In genomic region chr2:141954795-141955194, GRCm38 (mm10) we compare ENCODE assay signal across 14 mouse cellular contexts.
DNase-seq lines count a peak whose midpoint lies in the region; ATAC-seq and TF ChIP-seq lines count a peak whose summit lies in the region.
"Had no signal": no experiment of that assay in that cellular context is flagged by ENCODE, and none has a peak within 500 bp of the region (broad histone marks: within the 10 kb centered on the region; RNA-seq: fewer than 3 reads in every experiment).

No protein-coding gene starts in this region.

- peak; percentile 48; the same call in 1 of the 2 replicates for ATAC-seq in hindbrain, embryonic 15.5 days (ENCODE audit: low FRiP score, low read depth)
- no peak for ATAC-seq in hindbrain, postnatal 0 days
- ATAC-seq in forebrain, embryonic 16.5 days: peak; percentile 73
- ATAC-seq: intestine, embryonic 16.5 days; liver, embryonic 12.5 days had no signal

- H3K9ac ChIP-seq in hindbrain, embryonic 15.5 days: no peak overlapping the region
- no peak overlapping the region for H3K9ac ChIP-seq in hindbrain, postnatal 0 days (replicated peaks; ENCODE audit: low read length)
- H3K9ac ChIP-seq in forebrain, embryonic 16.5 days (replicated peaks; ENCODE audit: low read depth, low read length): no peak overlapping the region
- H3K9ac ChIP-seq: kidney, embryonic 15.5 days; liver, embryonic 12.5 days; lung, embryonic 15.5 days had no signal

- H3K4me1 ChIP-seq in hindbrain, embryonic 15.5 days (replicated peaks): 0 out of 2 replicates have a peak, but pooled peaks cover 3% of the 10 kb centered on the region
- no peaks in the 10 kb centered on the region for H3K4me1 ChIP-seq in hindbrain, postnatal 0 days (ENCODE audit: insufficient read depth, low read length)
- peaks cover 6% of the 10 kb centered on the region for H3K4me1 ChIP-seq in forebrain, embryonic 16.5 days (replicated peaks; ENCODE audit: control insufficient read depth, insufficient read depth, low read length)
- H3K4me1 ChIP-seq in thymus, adult 2 months (replicated peaks; ENCODE audit: control insufficient read depth, insufficient read depth, low read length): no peaks in the 10 kb centered on the region
- H3K4me1 ChIP-seq: kidney, embryonic 15.5 days; liver, embryonic 12.5 days; lung, embryonic 15.5 days had no signal

- H3K4me2 ChIP-seq in hindbrain, embryonic 15.5 days: no peak overlapping the region
- no peak overlapping the region for H3K4me2 ChIP-seq in hindbrain, postnatal 0 days (ENCODE audit: low read depth, low read length)
- no peak overlapping the region for H3K4me2 ChIP-seq in forebrain, embryonic 16.5 days (ENCODE audit: low read length)
- H3K4me2 ChIP-seq: kidney, embryonic 15.5 days; liver, embryonic 12.5 days; lung, embryonic 15.5 days had no signal

- H3K4me3 ChIP-seq in hindbrain, embryonic 15.5 days: no peak overlapping the region
- H3K4me3 ChIP-seq in hindbrain, postnatal 0 days (ENCODE audit: low read length): no peak overlapping the region
- H3K4me3 ChIP-seq in forebrain, embryonic 16.5 days (replicated peaks; ENCODE audit: low read length): no peak overlapping the region
- H3K4me3 ChIP-seq in thymus, adult 2 months (ENCODE audit: control insufficient read depth, insufficient read depth, low read length): no peak overlapping the region
- H3K4me3 ChIP-seq: kidney, embryonic 15.5 days; liver, embryonic 12.5 days; lung, embryonic 15.5 days had no signal

- TF ChIP-seq CTCF in hindbrain, postnatal 0 days (IDR thresholded peaks at IDR 0.05; ENCODE audit: low read depth): no peak
- no peak for TF ChIP-seq CTCF in brain, embryonic 14.5 days (IDR thresholded peaks at IDR 0.05; ENCODE audit: borderline replicate concordance, extremely low read depth, insufficient read depth, insufficient read length)
- no peak for TF ChIP-seq CTCF in thymus, adult 2 months (IDR thresholded peaks at IDR 0.05; ENCODE audit: borderline replicate concordance, control insufficient read depth, extremely low read depth, insufficient read depth, low read length, poor library complexity)

- 44% methylated on average over 1 of the region's 1 CpGs for WGBS in hindbrain, embryonic 15.5 days
- WGBS in hindbrain, postnatal 0 days: 27% methylated on average over 1 of the region's 1 CpGs
- WGBS in forebrain, embryonic 16.5 days: 5% methylated on average over 1 of the region's 1 CpGs
- WGBS in thymus, adult 2 months: 84% methylated on average over 1 of the region's 1 CpGs

- no peaks in the 10 kb centered on the region for H3K27me3 ChIP-seq in hindbrain, embryonic 15.5 days
- H3K27me3 ChIP-seq in hindbrain, postnatal 0 days (ENCODE audit: insufficient read depth, low read length): no peaks in the 10 kb centered on the region
- H3K27me3 ChIP-seq in forebrain, embryonic 16.5 days (replicated peaks; ENCODE audit: control insufficient read depth, insufficient read depth, low read length): no peaks in the 10 kb centered on the region
- no peaks in the 10 kb centered on the region for H3K27me3 ChIP-seq in thymus, adult 2 months (ENCODE audit: control insufficient read depth, insufficient read depth, low read length)
- H3K27me3 ChIP-seq: kidney, embryonic 15.5 days; liver, embryonic 12.5 days; lung, embryonic 15.5 days had no signal

- no peak for DNase-seq in hindbrain, postnatal 0 days (ENCODE audit: low spot score)
- peak; percentile 27 for DNase-seq in brain, adult 2 months (ENCODE audit: low read depth, low spot score)
- peak; percentile 74 for DNase-seq in brain, embryonic 14.5 days (ENCODE audit: low read depth)
- DNase-seq in thymus, adult 2 months: no peak
- DNase-seq in right cerebral cortex, postnatal 4 days: no peak
- DNase-seq: gastrocnemius, postnatal 10 days; heart, adult 18-20 months; right cerebral cortex, adult 18-20 months had no signal

- no peak for TF ChIP-seq POLR2A in brain, embryonic 14.5 days (IDR thresholded peaks at IDR 0.05; ENCODE audit: borderline replicate concordance, extremely low read depth, insufficient read depth, insufficient read length, poor library complexity, severe bottlenecking)
- TF ChIP-seq POLR2A in thymus, adult 2 months (IDR thresholded peaks at IDR 0.05; ENCODE audit: control insufficient read depth, extremely low read depth, insufficient read depth, low read length, poor library complexity): no peak

- no peaks in the 10 kb centered on the region for H3K36me3 ChIP-seq in hindbrain, embryonic 15.5 days
- no peaks in the 10 kb centered on the region for H3K36me3 ChIP-seq in hindbrain, postnatal 0 days (ENCODE audit: insufficient read depth, low read length)
- no peaks in the 10 kb centered on the region for H3K36me3 ChIP-seq in forebrain, embryonic 16.5 days (ENCODE audit: control insufficient read depth, insufficient read depth)
- H3K36me3 ChIP-seq in thymus, adult 2 months (ENCODE audit: control insufficient read depth, insufficient read depth, low read length): no peaks in the 10 kb centered on the region
- H3K36me3 ChIP-seq: kidney, embryonic 15.5 days; liver, embryonic 12.5 days; lung, embryonic 15.5 days had no signal

- H3K27ac ChIP-seq in hindbrain, embryonic 15.5 days (replicated peaks): no peak overlapping the region
- no peak overlapping the region for H3K27ac ChIP-seq in hindbrain, postnatal 0 days
- H3K27ac ChIP-seq in forebrain, embryonic 16.5 days (ENCODE audit: low read length): no peak overlapping the region
- H3K27ac ChIP-seq in thymus, adult 2 months (ENCODE audit: control insufficient read depth, insufficient read depth, low read length): no peak overlapping the region
- H3K27ac ChIP-seq: kidney, embryonic 15.5 days; liver, embryonic 12.5 days; lung, embryonic 15.5 days had no signal

- no peaks in the 10 kb centered on the region for H3K9me3 ChIP-seq in hindbrain, embryonic 15.5 days
- H3K9me3 ChIP-seq in hindbrain, postnatal 0 days (ENCODE audit: low read length): no peaks in the 10 kb centered on the region
- no peaks in the 10 kb centered on the region for H3K9me3 ChIP-seq in forebrain, embryonic 16.5 days (ENCODE audit: control insufficient read depth, low read length)
- H3K9me3 ChIP-seq: kidney, embryonic 15.5 days; liver, embryonic 12.5 days; lung, embryonic 15.5 days had no signal

Comparison
In these comparisons a context has a peak if more than half of its experiments do, and no peak if none do; other contexts are left out.
1. DNase-seq: peak in brain, adult 2 months (single experiment) and brain, embryonic 14.5 days (single experiment); none in hindbrain, postnatal 0 days (single experiment), thymus, adult 2 months (single experiment) and right cerebral cortex, postnatal 4 days (single experiment).